Mouse (Mus musculus): Measurements from ENCODE around the gene Gm6993.

The Gm6993 gene

DNA sequence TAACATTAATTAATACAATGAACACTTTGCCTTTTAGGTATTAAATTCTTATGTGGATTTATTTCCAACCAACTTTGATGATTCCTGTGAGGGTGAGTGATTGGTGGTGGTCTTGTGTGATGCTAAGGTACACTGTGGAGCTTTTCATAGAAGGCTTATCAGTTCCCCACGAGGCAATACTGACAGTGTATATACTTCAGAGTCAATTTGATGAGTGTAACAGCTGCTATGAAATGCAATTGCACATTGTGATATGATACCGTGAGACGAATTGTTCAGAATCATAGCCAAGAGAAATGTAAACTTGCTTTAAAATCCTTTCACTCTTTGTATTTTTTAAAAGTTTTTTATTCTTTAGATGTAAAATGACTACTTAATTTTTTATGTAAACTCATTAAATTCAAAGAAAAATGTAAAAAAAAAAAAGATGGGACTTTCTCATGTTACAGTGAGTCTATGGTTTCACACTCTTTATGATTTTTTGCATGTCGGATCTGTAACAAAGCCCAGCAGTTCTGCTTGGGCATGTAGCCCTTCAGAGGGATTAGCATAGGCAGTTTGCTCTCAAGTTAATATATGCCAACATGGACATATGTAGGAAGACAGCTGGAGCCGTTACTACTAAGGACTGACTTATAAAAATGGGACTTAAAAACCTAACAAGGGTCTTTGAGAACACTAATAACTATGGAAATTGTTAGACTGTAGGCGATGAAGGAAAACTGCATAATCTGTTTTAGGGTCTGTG is 1.2 kb downstream of the Gm6993 start:
- no peak for DNase-seq (ENCODE audit: low spot score)

DNA sequence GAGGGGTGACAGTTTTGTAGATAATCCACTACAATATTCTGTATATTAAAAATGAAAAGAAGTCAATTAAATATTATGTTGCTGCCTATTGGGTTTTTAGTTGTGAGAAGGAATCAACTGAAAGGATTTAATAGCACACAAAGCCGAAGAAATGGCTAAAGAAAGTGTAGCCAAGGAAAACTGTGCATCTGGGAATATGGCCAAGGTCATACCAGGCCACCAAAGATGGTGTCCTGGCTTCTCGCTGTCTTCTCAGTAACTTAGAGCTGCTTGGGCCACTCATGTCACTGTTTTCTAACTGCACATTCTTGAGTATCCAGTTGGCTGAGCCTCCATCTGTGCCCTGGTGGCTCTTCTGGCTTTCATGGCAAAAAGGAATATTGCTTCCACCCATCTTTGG is 3.4 kb downstream of the Gm6993 start:
- no peak for DNase-seq (ENCODE audit: low spot score)

DNA sequence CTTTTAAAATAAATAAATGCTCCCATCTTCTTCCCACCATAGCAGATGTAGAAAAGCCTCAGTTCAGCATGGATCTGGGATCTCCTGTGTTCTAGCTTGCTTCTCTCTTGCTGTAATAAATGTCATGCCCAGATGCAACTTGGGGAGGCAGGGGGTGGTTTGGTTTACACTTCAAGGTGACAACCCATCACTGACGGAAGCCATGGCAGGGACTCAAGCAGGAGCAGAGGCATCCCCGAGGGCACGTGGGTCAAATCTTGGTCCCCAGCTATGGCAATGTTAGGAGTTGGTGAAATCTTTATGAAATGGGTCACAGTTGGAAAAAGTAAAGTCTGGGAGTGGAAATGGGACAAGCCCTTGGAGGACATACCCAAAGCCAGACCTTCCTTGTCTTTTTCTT is 4.1 kb downstream of the Gm6993 start:
- no peak for DNase-seq (ENCODE audit: low spot score)

- DNase-seq (ENCODE audit: low spot score), result no peak
These were observed 5.6 kb downstream of the Gm6993 start for GRCm38 (mm10) chr12:31246153-31246552.

DNA sequence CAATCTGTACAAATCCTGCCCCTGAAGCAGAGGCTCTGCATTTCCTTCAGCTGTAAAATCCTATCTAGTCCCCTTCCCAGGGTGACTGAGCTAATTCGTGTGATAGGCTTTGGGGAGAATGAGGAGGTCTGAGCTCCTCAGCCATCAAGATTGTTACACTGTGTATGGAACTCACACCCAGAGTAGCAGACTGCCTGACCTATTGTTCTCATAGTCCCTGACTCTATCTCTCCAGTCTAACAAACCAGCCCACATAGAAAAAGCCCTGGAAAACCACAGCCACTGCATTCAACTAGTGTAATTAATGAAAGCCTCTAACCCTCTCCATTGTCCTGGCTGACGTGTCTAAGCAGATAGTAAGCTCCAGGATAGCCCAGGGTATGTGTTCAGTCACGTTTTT is 6.0 kb downstream of the Gm6993 start:
- no peak for DNase-seq (ENCODE audit: low spot score)

DNA sequence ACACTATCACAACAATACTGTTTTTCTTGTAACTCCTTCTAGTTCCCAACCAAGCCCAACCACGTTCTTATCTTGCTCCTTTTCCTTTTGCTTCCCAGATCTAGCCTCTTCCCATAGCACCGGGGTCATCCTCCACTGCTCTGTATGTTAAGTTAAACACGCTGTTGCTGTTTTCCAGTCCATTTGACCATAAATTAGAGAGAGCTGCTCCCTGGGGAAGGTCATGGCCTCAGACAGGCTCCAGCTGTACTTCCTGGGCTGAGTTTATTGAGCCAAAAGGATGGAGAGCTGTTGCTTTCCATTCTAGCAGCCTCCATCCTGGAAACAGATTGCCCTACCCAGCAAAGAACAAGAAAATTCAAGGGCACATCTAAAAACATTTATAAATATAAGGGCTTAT is 7.6 kb downstream of the Gm6993 start:
- no peak for DNase-seq (ENCODE audit: low spot score)

DNA sequence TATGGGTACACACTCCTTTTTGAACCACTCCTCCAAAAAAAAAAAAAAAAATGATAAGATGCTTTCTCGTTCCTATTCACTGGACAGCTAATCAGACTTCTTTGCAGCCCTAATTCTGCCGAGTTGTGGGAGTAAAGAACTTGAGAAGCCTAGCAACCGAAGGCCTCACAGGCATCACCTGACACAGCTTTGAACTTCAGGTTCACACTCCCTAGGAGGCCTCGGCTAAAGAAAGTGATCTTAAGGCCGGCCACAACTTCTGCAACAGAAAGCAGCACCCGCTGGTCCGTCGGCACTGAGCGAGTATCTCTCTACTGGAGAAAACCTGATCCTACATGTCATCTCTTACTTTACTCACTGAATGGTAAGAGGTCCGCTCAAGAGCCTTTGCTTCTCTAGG is 8.1 kb downstream of the Gm6993 start:
- DNase-seq (ENCODE audit: low spot score), result no peak

DNA sequence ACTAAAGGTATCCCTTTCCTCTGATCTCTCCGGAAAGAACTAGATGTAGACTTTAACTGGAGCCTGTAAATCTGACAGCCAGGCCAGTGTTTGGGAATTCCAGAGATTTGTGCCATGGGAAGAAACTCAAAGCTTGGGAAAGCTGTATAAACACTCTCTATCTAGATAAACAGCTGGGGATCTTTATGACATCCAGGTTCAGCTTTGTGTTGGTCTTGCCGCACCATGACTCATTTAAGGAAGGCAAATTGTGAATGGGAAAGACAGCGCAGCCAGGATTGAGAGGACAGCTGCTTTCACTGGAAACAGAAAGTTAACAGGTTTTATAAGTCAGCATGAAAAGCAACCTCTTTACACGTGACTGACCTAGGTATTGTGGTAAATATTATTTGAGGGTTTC is 11.7 kb downstream of the Gm6993 start:
- DNase-seq (ENCODE audit: low spot score), result no peak

- no peak for DNase-seq (ENCODE audit: low spot score)
These were observed 14.4 kb downstream of the Gm6993 start for GRCm38 (mm10) chr12:31254978-31255377.

DNA sequence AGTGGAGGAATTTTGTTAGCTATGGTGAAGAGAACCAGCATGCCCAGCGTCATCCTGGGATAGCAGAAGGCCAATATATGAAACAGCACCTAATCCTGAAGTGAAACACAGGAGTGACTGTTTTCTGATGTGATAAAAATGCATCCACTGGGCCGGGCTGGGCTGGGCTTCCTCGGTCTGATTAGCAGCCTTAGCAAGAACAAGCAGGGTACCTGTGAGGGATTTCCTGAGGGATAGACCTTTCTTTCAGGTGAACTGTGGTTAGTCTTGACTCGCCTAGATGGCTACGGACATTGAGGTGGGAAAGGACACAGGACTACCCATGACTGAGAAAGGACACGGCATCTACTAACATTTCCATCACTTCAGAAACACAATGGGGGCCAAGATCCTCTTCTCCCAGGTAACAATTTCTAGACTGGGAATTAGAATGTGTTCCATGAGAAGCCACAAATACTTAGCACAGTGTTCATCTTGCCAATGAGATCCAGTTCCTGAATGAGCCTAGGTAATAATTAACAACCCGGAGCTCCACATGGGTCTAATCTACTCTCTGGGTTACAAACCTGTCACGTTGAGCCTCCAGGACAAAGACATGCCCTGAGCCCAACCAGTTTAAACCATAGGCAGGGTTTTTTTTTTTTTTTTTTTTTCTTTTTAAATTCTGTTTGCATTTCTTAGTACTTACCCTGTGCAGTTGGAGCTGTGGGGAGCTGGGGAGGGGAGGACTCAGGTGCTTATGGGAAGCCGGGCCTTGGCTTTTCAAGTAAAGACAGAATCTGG is 15.7 kb downstream of the Gm6993 start:
- no peak for DNase-seq (ENCODE audit: low spot score)

- DNase-seq (ENCODE audit: low spot score), result no peak
These were observed 21.3 kb downstream of the Gm6993 start for GRCm38 (mm10) chr12:31261882-31262281.

- DNase-seq (ENCODE audit: low spot score), result no peak
These were observed 23.4 kb downstream of the Gm6993 start for GRCm38 (mm10) chr12:31263921-31264320.

GRCm38 (mm10) chr12:31265005-31265721 is 24.6 kb downstream of the Gm6993 start, which contains the start of gene Lamb1:
Gene Lamb1, plus strand, starts transcription at chr12:31265234.
- peak; percentile 35 for DNase-seq (ENCODE audit: low spot score)

DNA sequence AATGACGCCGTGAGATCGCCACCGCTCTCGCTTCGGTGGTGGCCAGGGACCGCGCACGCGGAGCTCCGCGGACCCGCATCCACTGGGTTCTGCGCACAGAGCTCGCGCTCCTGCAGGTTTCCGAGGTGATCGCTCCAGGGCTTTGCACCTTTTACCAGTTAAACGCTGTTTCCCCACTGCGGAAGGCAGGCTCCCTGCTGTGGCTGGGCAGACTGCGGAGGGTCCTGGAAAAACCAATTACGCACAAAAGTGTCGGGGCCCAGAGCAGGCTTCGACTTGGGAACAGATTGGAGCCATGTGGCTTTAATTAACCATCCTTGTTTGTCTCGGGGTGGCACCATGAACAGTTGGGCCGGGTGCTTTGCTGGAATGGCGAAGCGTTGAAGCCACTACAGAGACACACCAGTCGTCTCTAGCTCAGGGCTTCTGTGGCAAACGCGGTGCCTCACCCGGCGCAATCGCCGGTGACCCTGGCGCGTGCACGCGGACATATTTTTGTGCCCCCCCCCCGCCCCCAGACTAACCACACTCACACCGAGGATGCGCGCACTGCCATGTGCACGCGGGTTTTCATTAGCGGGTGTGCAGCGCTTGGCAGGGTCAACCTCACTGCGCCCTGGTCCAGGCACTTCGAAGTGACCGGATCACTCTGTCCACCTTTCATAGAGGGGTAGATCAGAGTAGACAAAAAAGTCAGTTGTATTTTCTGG is 25.3 kb downstream of the Gm6993 start:
- DNase-seq (ENCODE audit: low spot score), result no peak

- no peak for DNase-seq (ENCODE audit: low spot score)
These were observed 26.1 kb downstream of the Gm6993 start for GRCm38 (mm10) chr12:31266686-31267085.

- DNase-seq (ENCODE audit: low spot score), result no peak
These were observed 26.8 kb downstream of the Gm6993 start for GRCm38 (mm10) chr12:31267363-31267762.

DNA sequence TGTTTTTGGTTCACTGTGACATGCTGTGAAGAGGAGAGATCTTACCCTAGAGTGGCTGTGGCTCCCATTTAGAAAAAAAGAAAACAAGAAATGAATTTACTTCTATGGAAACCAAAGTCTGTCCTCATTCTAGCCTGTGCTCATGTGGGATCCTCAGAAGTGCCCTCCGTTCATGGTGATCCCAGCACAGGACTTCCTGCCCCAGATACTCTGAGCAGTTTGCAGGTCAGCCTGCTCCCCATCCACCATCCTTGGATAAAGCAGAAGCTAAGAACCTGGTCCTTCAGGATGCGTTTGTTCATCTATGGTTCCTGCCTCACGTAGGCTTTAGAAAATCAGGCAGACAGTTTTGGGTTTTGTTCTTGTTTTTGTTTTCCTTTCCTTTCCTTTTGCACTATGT is 27.7 kb downstream of the Gm6993 start:
- no peak for DNase-seq (ENCODE audit: low spot score)

- DNase-seq (ENCODE audit: low spot score), result no peak
These were observed 28.5 kb downstream of the Gm6993 start for GRCm38 (mm10) chr12:31269020-31269597.

DNA sequence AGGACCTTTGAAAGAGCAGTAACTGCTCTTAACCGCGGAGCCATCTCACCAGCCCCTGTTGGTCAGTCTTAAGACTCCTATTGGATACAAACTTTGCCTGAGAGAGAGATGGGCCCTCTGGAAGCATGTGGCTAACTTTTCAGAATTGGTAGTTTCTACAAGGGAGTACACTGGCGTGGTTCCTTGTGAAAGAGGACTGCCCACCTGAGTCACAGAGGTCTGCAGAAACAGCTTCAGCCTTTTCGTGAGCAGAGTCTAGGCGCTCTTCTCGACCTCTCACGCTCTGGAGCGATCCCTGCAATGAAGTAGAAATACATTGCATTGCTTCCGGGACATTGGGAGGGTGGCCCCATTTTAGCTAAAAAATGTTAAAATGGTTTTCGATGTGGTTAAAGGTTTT is 29.8 kb downstream of the Gm6993 start:
- no peak for DNase-seq (ENCODE audit: low spot score)

- DNase-seq (ENCODE audit: low spot score), result no peak
These were observed 30.2 kb downstream of the Gm6993 start for GRCm38 (mm10) chr12:31270776-31271175.

DNA sequence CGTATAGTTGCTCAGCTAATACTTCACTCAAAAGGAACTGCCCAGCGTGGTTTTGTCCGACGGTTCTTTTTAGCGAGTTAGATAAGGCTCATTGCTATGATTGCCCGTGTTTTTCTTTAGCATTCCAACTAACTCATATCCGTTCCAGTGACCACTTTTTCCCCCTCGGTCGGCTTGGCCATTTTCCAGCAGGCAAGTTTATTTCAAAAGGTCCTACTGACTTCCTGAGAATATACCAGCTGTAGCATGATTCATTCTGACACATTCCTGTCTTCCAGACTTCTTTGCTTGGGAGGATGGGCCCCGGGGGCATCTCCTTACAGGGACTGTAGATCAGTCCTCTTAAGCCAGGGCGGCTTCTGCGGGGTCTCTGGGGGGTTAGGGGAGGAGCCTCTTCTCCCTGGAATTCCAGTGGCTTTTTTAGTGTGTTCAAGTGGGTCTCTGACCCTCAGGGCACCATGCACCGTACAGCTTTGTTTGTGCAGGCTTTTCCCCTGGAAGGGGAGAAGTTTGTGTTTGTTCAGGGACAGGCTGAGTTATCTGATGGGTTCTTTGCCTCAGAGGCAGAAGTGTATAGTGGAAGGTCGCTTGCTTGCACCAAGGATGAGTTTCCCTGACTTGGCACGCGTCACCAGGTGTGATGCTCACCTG is 30.9 kb downstream of the Gm6993 start:
- DNase-seq (ENCODE audit: low spot score), result no peak
